ENCODE assay signal across 8 mouse cellular contexts in the genomic region with DNA sequence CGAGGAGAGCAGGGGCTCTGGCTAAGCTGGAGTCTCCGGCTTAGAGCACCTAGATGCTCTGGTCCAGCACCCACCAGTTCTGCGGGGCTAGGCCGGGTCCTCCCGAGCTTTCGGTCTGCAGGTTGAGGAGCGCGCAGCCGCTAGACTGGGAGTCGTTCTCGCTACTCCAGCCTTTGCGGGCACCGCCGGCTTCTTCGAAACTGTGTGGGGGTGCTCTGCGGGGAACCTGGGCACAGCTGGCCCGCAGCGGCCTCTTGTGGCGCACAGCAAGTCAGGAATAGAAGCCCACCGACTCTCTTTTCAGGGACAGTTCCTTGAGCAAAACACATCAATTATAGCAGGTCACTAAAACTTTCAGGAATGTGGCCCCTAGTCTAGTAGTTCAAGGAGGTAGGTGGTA. TPM values are rescaled to one million over a fixed set of nuclear protein-coding genes. Genes with fewer than 3 reads are reported as not detected.
DNase-seq lines count a peak whose midpoint lies in the region; ATAC-seq lines count a peak whose summit lies in the region.

No protein-coding gene starts in this region.

- no peaks in the 10 kb centered on the region for H3K36me3 ChIP-seq in forebrain, embryonic 12.5 days (replicated peaks)
- no peaks in the 10 kb centered on the region for H3K36me3 ChIP-seq in kidney, embryonic 15.5 days
- H3K36me3 ChIP-seq in midbrain, embryonic 16.5 days (ENCODE audit: control insufficient read depth, insufficient read depth, low read length): no peaks in the 10 kb centered on the region

- WGBS in forebrain, embryonic 12.5 days: under 1% methylated on average over 20 of the region's 20 CpGs
- WGBS in kidney, embryonic 15.5 days: under 1% methylated on average over 20 of the region's 20 CpGs
- WGBS in midbrain, embryonic 16.5 days: under 1% methylated on average over 20 of the region's 20 CpGs

- peak; percentile 39 for DNase-seq in adrenal gland, postnatal 10 days
- DNase-seq in adrenal gland, postnatal 25 days: no peak
- peak; percentile 76 for DNase-seq in CD4-positive, CD25-positive, alpha-beta regulatory T cell, adult 2 months (ENCODE audit: low read depth, low spot score)
- no peak for DNase-seq in cerebellum, adult 9-10 months
- no peak for DNase-seq in frontal cortex, postnatal 36 days (ENCODE audit: low spot score in 2 of 2)

- no peak overlapping the region for H3K27ac ChIP-seq in forebrain, embryonic 12.5 days
- no peak overlapping the region for H3K27ac ChIP-seq in kidney, embryonic 15.5 days
- no peak overlapping the region for H3K27ac ChIP-seq in midbrain, embryonic 16.5 days (ENCODE audit: low read length)

- 0 out of 2 replicates have a peak, but pooled peaks have one; percentile 24 for ATAC-seq in forebrain, embryonic 12.5 days (ENCODE audit: low FRiP score)
- no peak for ATAC-seq in kidney, embryonic 15.5 days (replicated peaks; ENCODE audit: low FRiP score)
- ATAC-seq in midbrain, embryonic 16.5 days: 0 out of 2 replicates have a peak, but pooled peaks have one; percentile 31

- peak overlapping the region; percentile 44; the same call in 1 of the 2 replicates for H3K9ac ChIP-seq in forebrain, embryonic 12.5 days
- no peak overlapping the region for H3K9ac ChIP-seq in kidney, embryonic 15.5 days
- H3K9ac ChIP-seq in midbrain, embryonic 16.5 days (ENCODE audit: low read depth, low read length): peak overlapping the region; percentile 35

- peak overlapping the region; percentile 60 for H3K4me2 ChIP-seq in forebrain, embryonic 12.5 days
- peak overlapping the region; percentile 70 for H3K4me2 ChIP-seq in kidney, embryonic 15.5 days
- H3K4me2 ChIP-seq in midbrain, embryonic 16.5 days (ENCODE audit: low read length): peak overlapping the region; percentile 60

- H3K4me1 ChIP-seq in forebrain, embryonic 12.5 days: peaks cover 24% of the 10 kb centered on the region
- peaks cover 37% of the 10 kb centered on the region for H3K4me1 ChIP-seq in kidney, embryonic 15.5 days
- H3K4me1 ChIP-seq in midbrain, embryonic 16.5 days (ENCODE audit: control insufficient read depth, insufficient read depth, low read length): peaks cover 16% of the 10 kb centered on the region

- peaks cover 82% of the 10 kb centered on the region for H3K27me3 ChIP-seq in forebrain, embryonic 12.5 days
- H3K27me3 ChIP-seq in kidney, embryonic 15.5 days: peaks cover 74% of the 10 kb centered on the region
- H3K27me3 ChIP-seq in midbrain, embryonic 16.5 days (ENCODE audit: control insufficient read depth, insufficient read depth, low read depth, low read length): peaks cover 60% of the 10 kb centered on the region

- no peaks in the 10 kb centered on the region for H3K9me3 ChIP-seq in forebrain, embryonic 12.5 days
- no peaks in the 10 kb centered on the region for H3K9me3 ChIP-seq in kidney, embryonic 15.5 days (replicated peaks)
- H3K9me3 ChIP-seq in midbrain, embryonic 16.5 days (replicated peaks; ENCODE audit: control insufficient read depth, low read length, poor library complexity, severe bottlenecking): no peaks in the 10 kb centered on the region

- H3K4me3 ChIP-seq in forebrain, embryonic 12.5 days (replicated peaks): peak overlapping the region; percentile 37
- H3K4me3 ChIP-seq in kidney, embryonic 15.5 days (replicated peaks): peak overlapping the region; percentile 36
- peak overlapping the region; percentile 30 for H3K4me3 ChIP-seq in midbrain, embryonic 16.5 days (ENCODE audit: low read depth, low read length)

RNA-seq across cellular contexts. Expression of gene Ppm1j, which starts 3.5 kb away (rescaled TPM):
- 10 to 100 TPM in 1 of 2 experiments, 1 to 10 TPM in 1; 6.7 to 10.1 TPM for total RNA-seq in adrenal gland, postnatal 10 days (2021)
- 3.6 and 5.9 TPM in 2 replicates for total RNA-seq in adrenal gland, postnatal 25 days (2021)
- polyA plus RNA-seq in forebrain, embryonic 12.5 days (2016; fragmentation: Nextera tagmentation; extraction: Ambion mirVana): 1.0 and 1.5 TPM in 2 replicates
- 6.5 and 6.9 TPM in 2 replicates for polyA plus RNA-seq in kidney, embryonic 15.5 days (2015; fragmentation: Nextera tagmentation; extraction: Ambion mirVana)
- 0.98 and 1.1 TPM in 2 replicates for polyA plus RNA-seq in midbrain, embryonic 16.5 days (2015; fragmentation: Nextera tagmentation; extraction: Ambion mirVana)

RNA-seq across cellular contexts. Expression of gene Fam19a3, which starts 4.3 kb away (rescaled TPM):
- total RNA-seq in adrenal gland, postnatal 10 days (2021): 1 to 10 TPM in 1 of 2 experiments, under 1 TPM in 1; 0.72 to 1.2 TPM
- total RNA-seq in adrenal gland, postnatal 25 days (2021): 0.76 and 1.6 TPM in 2 replicates
- 0.23 TPM in 1 of 2 replicates, not detected in the other for polyA plus RNA-seq in forebrain, embryonic 12.5 days (2016; fragmentation: Nextera tagmentation; extraction: Ambion mirVana)
- polyA plus RNA-seq in kidney, embryonic 15.5 days (2015; fragmentation: Nextera tagmentation; extraction: Ambion mirVana): 0.06 and 0.10 TPM in 2 replicates
- polyA plus RNA-seq in midbrain, embryonic 16.5 days (2015; fragmentation: Nextera tagmentation; extraction: Ambion mirVana): 0.11 TPM in 1 of 2 replicates, not detected in the other

RNA-seq across cellular contexts. Expression of gene Rhoc, which starts 10.8 kb away (rescaled TPM):
- 100 to 1,000 TPM; 156 to 166 TPM for total RNA-seq in adrenal gland, postnatal 10 days (2021)
- total RNA-seq in adrenal gland, postnatal 25 days (2021): 88.7 and 108 TPM in 2 replicates
- polyA plus RNA-seq in forebrain, embryonic 12.5 days (2016; fragmentation: Nextera tagmentation; extraction: Ambion mirVana): 69.5 and 73.1 TPM in 2 replicates
- 131 and 135 TPM in 2 replicates for polyA plus RNA-seq in kidney, embryonic 15.5 days (2015; fragmentation: Nextera tagmentation; extraction: Ambion mirVana)
- polyA plus RNA-seq in midbrain, embryonic 16.5 days (2015; fragmentation: Nextera tagmentation; extraction: Ambion mirVana): 41.2 and 45.5 TPM in 2 replicates

RNA-seq across cellular contexts. Expression of gene Mov10, which starts 41.0 kb away (rescaled TPM):
- 10 to 100 TPM; 29.8 to 30.0 TPM for total RNA-seq in adrenal gland, postnatal 10 days (2021)
- total RNA-seq in adrenal gland, postnatal 25 days (2021): 27.2 and 33.0 TPM in 2 replicates
- 15.7 and 20.6 TPM in 2 replicates for polyA plus RNA-seq in forebrain, embryonic 12.5 days (2016; fragmentation: Nextera tagmentation; extraction: Ambion mirVana)
- 62.9 and 66.5 TPM in 2 replicates for polyA plus RNA-seq in kidney, embryonic 15.5 days (2015; fragmentation: Nextera tagmentation; extraction: Ambion mirVana)
- 7.8 and 8.3 TPM in 2 replicates for polyA plus RNA-seq in midbrain, embryonic 16.5 days (2015; fragmentation: Nextera tagmentation; extraction: Ambion mirVana)

Comparison
In these comparisons a context has a peak if more than half of its experiments do, and no peak if none do; other contexts are left out.
1. DNase-seq: peak in adrenal gland, postnatal 10 days (single experiment) and CD4-positive, CD25-positive, alpha-beta regulatory T cell, adult 2 months (single experiment); none in adrenal gland, postnatal 25 days (single experiment), cerebellum, adult 9-10 months (single experiment) and frontal cortex, postnatal 36 days (0 of 2).
2. Peak in every context shown above with its lines, with median percentiles within 50 percentile points of each other: H3K4me2 ChIP-seq and H3K4me3 ChIP-seq.